Mouse (Mus musculus): ENCODE results near the gene Slamf9.

- TF ChIP-seq POLR2A (IDR thresholded peaks at IDR 0.05; ENCODE audit: low read depth, low read length) (no peak), CTCF (IDR thresholded peaks at IDR 0.05; ENCODE audit: extremely low read depth, insufficient read depth, insufficient read length, insufficient replicate concordance) (no peak)
These were observed 42.6 kb upstream of the Slamf9 start for GRCm38 (mm10) chr1:172432587-172432955.

Measured in spleen, adult 2 months (tissue).